Mouse (Mus musculus) liver, postnatal 0 days (tissue): ENCODE data around the gene Fam126a.
A peak's percentile ranks its signal among the peaks of the same experiment; 100 is the strongest.

Source experiments
- CTCF ChIP-seq: sonication (generic); IDR thresholded peaks from 2 replicates; pipeline ENCODE4 v1.5.1; 2016; ENCODE audit warnings: antibody characterized with exemption, low read depth
- EP300 ChIP-seq: IDR thresholded peaks from 2 replicates; pipeline ENCODE4 v1.6.1; 2016; ENCODE audit warnings: antibody characterized with exemption, low read depth, mild to moderate bottlenecking

DNA sequence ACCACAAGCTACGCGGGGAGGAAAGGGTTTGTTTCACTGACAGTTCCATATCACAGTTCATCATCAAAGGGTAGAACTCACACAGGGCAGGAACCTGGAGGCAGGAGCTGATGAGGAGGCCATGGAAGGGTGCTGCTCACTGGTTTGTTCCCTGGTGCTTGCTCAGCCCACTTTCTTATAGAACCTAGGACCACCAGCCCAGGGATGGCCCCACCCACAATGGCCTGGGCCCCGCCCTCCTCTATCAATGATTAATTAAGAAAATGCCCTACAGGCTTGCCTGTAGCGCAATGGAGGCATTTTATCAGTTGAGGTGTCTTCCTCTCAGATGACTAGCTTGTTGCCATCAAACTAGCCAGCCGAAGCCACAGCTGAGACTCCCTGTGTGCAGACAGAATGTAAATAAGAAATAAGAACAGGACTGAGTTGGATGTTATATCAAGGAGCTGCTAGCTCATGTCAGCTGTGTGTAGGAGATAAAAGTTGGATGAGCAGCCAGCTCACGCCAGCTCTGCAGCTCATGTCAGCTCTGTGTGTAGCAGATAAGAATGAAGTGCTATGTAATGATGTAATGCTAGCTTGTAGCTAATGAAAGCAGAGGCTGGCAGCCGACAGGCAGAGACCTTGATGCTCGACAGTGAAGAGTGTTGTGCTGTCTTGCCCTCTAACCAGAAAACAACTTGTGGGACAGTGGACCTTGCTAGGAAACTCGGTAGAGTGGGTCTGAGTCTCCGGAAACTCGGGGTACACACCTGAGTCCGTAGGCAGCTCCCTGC is 107.8 kb downstream of the Fam126a start:
- TF ChIP-seq CTCF, result no peak
- peak; percentile 100 for TF ChIP-seq EP300
